Mouse (Mus musculus) liver, embryonic 15.5 days (tissue): ENCODE measurements around the gene Hepacam. TPM values are rescaled to one million over a fixed set of nuclear protein-coding genes. Genes with fewer than 3 reads are reported as not detected.

ENCODE experiments used
- ATAC-seq: fragments of 200-750 bp; cut with Nextera tagmentation; 2 replicates; pipeline ENCODE4 v1.8.0; 2017; ENCODE audit warnings: moderate number of reproducible peaks, mild to moderate bottlenecking, moderate library complexity; ENCODE audit not compliant: insufficient read depth
- H3K27ac ChIP-seq: fragments of 300-500 bp; sonication (generic); replicated peaks from 2 replicates; pipeline ENCODE4 v1.5.1; 2015; ENCODE audit warnings: mild to moderate bottlenecking, inconsistent platforms
- H3K27me3 ChIP-seq: fragments of 300-500 bp; sonication (generic); 2 replicates; pipeline ENCODE4 v1.6.1; 2015; ENCODE audit warnings: mild to moderate bottlenecking, inconsistent platforms
- H3K36me3 ChIP-seq: fragments of 300-500 bp; sonication (generic); replicated peaks from 2 replicates; pipeline ENCODE4 v1.6.1; 2015; ENCODE audit warnings: moderate library complexity, mild to moderate bottlenecking, inconsistent platforms
- H3K4me1 ChIP-seq: fragments of 300-500 bp; sonication (generic); replicated peaks from 2 replicates; pipeline ENCODE4 v1.6.1; 2015; ENCODE audit warnings: inconsistent platforms
- H3K4me2 ChIP-seq: fragments of 300-500 bp; sonication (generic); 2 replicates; pipeline ENCODE4 v1.6.1; 2015; ENCODE audit warnings: moderate library complexity, mild to moderate bottlenecking, inconsistent platforms
- H3K4me3 ChIP-seq: fragments of 300-500 bp; sonication (generic); replicated peaks from 2 replicates; pipeline ENCODE4 v1.5.1; 2015; ENCODE audit warnings: mild to moderate bottlenecking, inconsistent platforms
- H3K9ac ChIP-seq: fragments of 300-500 bp; sonication (generic); 2 replicates; pipeline ENCODE4 v1.6.1; 2015; ENCODE audit warnings: moderate library complexity, mild to moderate bottlenecking, inconsistent platforms
- H3K9me3 ChIP-seq: fragments of 300-500 bp; sonication (generic); replicated peaks from 2 replicates; pipeline ENCODE4 v1.6.1; 2016; ENCODE audit warnings: inconsistent platforms
- WGBS: fragments of 180-500 bp; shearing (Covaris S2); methylation state at CpG from one replicate; pipeline ENCODE4 v1.1.7; 2015; ENCODE audit warnings: mixed read lengths; ENCODE audit not compliant: insufficient replicate concordance; 5-methylcytosine and 5-hydroxymethylcytosine counted together
- polyA plus RNA-seq: library from polyadenylated mRNA; unstranded; fragments of >200 nt; fragmentation: Nextera tagmentation; extraction: Ambion mirVana; gene quantifications from 2 replicates; pipeline ENCODE4 v1.2.1, GENCODE M21; 2015

Hepacam gene
- polyA plus RNA-seq, 1 experiment from 2014 or later = not detected

DNA sequence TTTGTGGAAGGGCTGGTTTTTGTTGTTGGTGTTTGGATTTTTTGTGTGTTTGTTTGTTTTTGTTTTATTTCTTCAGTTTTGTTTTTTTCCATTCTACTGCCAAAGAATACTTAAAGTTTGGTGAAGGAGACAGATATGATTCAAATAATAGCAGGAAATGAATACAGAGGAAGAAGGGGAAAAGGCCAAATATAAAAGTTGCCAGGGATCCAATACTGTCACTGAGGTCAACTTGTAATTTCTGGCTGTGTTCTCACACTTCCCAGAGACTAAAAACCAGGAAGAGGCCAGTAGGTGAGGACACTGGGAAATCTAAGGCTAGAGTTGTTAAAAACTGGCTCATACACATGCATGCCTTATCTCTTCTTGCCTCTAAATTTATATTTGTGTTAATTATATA, 5.1 kb upstream of the Hepacam start:
- Histone ChIP-seq H3K27ac (no peak overlapping the region), H3K9me3 (no peaks in the 10 kb centered on the region), H3K9ac (no peak overlapping the region), H3K4me1 (no peaks in the 10 kb centered on the region), H3K4me2 (no peak overlapping the region), H3K27me3 (no peaks in the 10 kb centered on the region), H3K36me3 (no peaks in the 10 kb centered on the region), H3K4me3 (no peak overlapping the region)
- ATAC-seq = no peak

DNA sequence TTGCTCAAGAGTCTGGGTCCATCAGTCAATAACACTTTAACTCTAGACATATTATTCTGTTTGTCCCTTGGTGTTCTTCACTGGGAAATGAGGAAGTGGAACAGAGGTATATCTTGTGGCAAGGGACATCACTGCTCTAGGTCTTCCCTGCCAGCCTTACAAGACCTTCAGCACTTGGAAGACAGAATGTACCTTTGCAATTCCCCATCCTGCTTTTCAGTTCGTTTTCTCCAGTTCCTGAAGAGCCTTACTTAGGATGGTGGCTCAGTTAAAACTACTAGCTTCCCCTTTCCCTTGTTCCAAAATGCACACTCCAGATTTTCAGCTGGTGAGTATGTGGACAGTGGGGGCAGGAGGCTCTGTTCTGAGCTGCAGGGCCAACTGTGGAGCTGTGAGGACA, 4.3 kb upstream of the Hepacam start:
- Histone ChIP-seq H3K36me3 (no peaks in the 10 kb centered on the region), H3K4me1 (no peaks in the 10 kb centered on the region), H3K9me3 (no peaks in the 10 kb centered on the region), H3K4me2 (no peak overlapping the region), H3K27me3 (no peaks in the 10 kb centered on the region), H3K27ac (no peak overlapping the region), H3K4me3 (no peak overlapping the region), H3K9ac (no peak overlapping the region)
- ATAC-seq = no peak
- 18% methylated on average over 1 of the region's 1 CpGs for WGBS

GRCm38 (mm10) chr9:37363551-37363950, 3.6 kb upstream of the Hepacam start:
- Histone ChIP-seq H3K36me3 (no peaks in the 10 kb centered on the region), H3K4me3 (no peak overlapping the region), H3K9ac (no peak overlapping the region), H3K4me2 (no peak overlapping the region), H3K9me3 (no peaks in the 10 kb centered on the region), H3K4me1 (no peaks in the 10 kb centered on the region), H3K27ac (no peak overlapping the region), H3K27me3 (no peaks in the 10 kb centered on the region)
- ATAC-seq = no peak
- WGBS = 45% methylated on average over 3 of the region's 3 CpGs

- Histone ChIP-seq H3K36me3 (no peaks in the 10 kb centered on the region), H3K9ac (no peak overlapping the region), H3K27ac (no peak overlapping the region), H3K9me3 (no peaks in the 10 kb centered on the region), H3K4me1 (no peaks in the 10 kb centered on the region), H3K27me3 (no peaks in the 10 kb centered on the region), H3K4me3 (no peak overlapping the region), H3K4me2 (no peak overlapping the region)
- WGBS = 58% methylated on average over 3 of the region's 3 CpGs
- ATAC-seq = no peak
Measured at GRCm38 (mm10) chr9:37364392-37364791, 2.8 kb upstream of the Hepacam start.

GRCm38 (mm10) chr9:37365706-37366105, 1.4 kb upstream of the Hepacam start:
- no peaks in the 10 kb centered on the region for H3K9me3 ChIP-seq
- no peak overlapping the region for H3K9ac ChIP-seq
- H3K27ac ChIP-seq = no peak overlapping the region
- WGBS = 50% methylated on average over 5 of the region's 5 CpGs
- no peak for ATAC-seq
- H3K27me3 ChIP-seq = no peaks in the 10 kb centered on the region
- H3K4me2 ChIP-seq = no peak overlapping the region
- H3K4me3 ChIP-seq = no peak overlapping the region
- H3K36me3 ChIP-seq = no peaks in the 10 kb centered on the region
- H3K4me1 ChIP-seq = no peaks in the 10 kb centered on the region

- no peak overlapping the region for H3K27ac ChIP-seq
- ATAC-seq = no peak
- H3K9me3 ChIP-seq = no peaks in the 10 kb centered on the region
- no peaks in the 10 kb centered on the region for H3K36me3 ChIP-seq
- H3K4me1 ChIP-seq = no peaks in the 10 kb centered on the region
- 57% methylated on average over 11 of the region's 11 CpGs for WGBS
- H3K27me3 ChIP-seq = no peaks in the 10 kb centered on the region
- H3K4me2 ChIP-seq = no peak overlapping the region
- no peak overlapping the region for H3K9ac ChIP-seq
- H3K4me3 ChIP-seq = no peak overlapping the region
Measured at GRCm38 (mm10) chr9:37368081-37368830, 1.1 kb downstream of the Hepacam start.

- WGBS = 61% methylated on average over 8 of the region's 8 CpGs
- Histone ChIP-seq H3K4me2 (no peak overlapping the region), H3K9ac (no peak overlapping the region), H3K27me3 (no peaks in the 10 kb centered on the region), H3K36me3 (no peaks in the 10 kb centered on the region), H3K4me1 (no peaks in the 10 kb centered on the region), H3K9me3 (no peaks in the 10 kb centered on the region), H3K27ac (no peak overlapping the region), H3K4me3 (no peak overlapping the region)
- ATAC-seq = no peak
Measured at GRCm38 (mm10) chr9:37368860-37369259, 1.7 kb downstream of the Hepacam start.

- no peak overlapping the region for H3K9ac ChIP-seq
- 68% methylated on average over 7 of the region's 7 CpGs for WGBS
- H3K4me2 ChIP-seq = no peak overlapping the region
- no peaks in the 10 kb centered on the region for H3K4me1 ChIP-seq
- no peaks in the 10 kb centered on the region for H3K36me3 ChIP-seq
- H3K9me3 ChIP-seq = no peaks in the 10 kb centered on the region
- no peak for ATAC-seq
- H3K4me3 ChIP-seq = no peak overlapping the region
- no peaks in the 10 kb centered on the region for H3K27me3 ChIP-seq
- H3K27ac ChIP-seq = no peak overlapping the region
Measured at GRCm38 (mm10) chr9:37371232-37371801, 4.2 kb downstream of the Hepacam start.

GRCm38 (mm10) chr9:37375718-37376117, 8.6 kb downstream of the Hepacam start:
- ATAC-seq = no peak
- WGBS = 76% methylated on average over 5 of the region's 5 CpGs
- Histone ChIP-seq H3K36me3 (no peaks in the 10 kb centered on the region), H3K4me2 (no peak overlapping the region), H3K9ac (no peak overlapping the region), H3K27ac (no peak overlapping the region), H3K9me3 (no peaks in the 10 kb centered on the region), H3K27me3 (no peaks in the 10 kb centered on the region), H3K4me1 (no peaks in the 10 kb centered on the region), H3K4me3 (no peak overlapping the region)

DNA sequence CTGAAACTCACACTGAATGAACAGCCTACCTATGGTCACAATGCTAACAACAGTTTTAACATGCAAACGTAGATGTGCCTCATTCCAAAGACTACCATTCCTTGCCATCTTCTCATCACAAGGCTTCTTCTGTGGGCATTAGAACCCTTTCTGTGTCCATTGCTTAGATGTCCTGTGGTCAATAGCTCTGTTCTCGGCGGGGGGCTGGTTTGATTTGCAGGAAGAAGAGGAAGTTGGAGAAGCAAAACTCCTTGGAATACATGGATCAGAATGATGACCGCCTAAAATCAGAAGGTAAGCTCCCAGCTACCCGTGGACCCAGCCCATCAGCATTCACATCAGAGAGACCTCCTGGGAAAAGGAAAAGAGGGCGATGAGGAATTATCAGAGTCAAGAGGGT, 16.0 kb downstream of the Hepacam start:
- 61% methylated on average over 6 of the region's 6 CpGs for WGBS
- Histone ChIP-seq H3K27me3 (peaks cover 34% of the 10 kb centered on the region), H3K4me3 (no peak overlapping the region), H3K4me2 (no peak overlapping the region), H3K9me3 (no peaks in the 10 kb centered on the region), H3K4me1 (no peaks in the 10 kb centered on the region), H3K27ac (no peak overlapping the region), H3K9ac (no peak overlapping the region), H3K36me3 (no peaks in the 10 kb centered on the region)
- ATAC-seq = no peak

- WGBS = 7% methylated on average over 54 of the region's 54 CpGs
- no peaks in the 10 kb centered on the region for H3K9me3 ChIP-seq
- H3K27me3 ChIP-seq = peaks cover 34% of the 10 kb centered on the region
- H3K4me1 ChIP-seq = no peaks in the 10 kb centered on the region
- H3K9ac ChIP-seq = no peak overlapping the region
- H3K36me3 ChIP-seq = no peaks in the 10 kb centered on the region
- H3K4me3 ChIP-seq = peak overlapping the region; percentile 33
- peak overlapping the region; percentile 58 for H3K4me2 ChIP-seq
- peak; percentile 67 for ATAC-seq
- H3K27ac ChIP-seq = no peak overlapping the region
Measured at GRCm38 (mm10) chr9:37384284-37385182, 17.4 kb downstream of the Hepacam start.
